Mouse (Mus musculus) midbrain, embryonic 12.5 days (tissue): ENCODE measurements at regions not wholly inside any gene's neighbourhood (a gene's known extent, or its start where the extent isn't known, plus 50 kb on each side); places are given as distances from the start of the nearest gene placed in this dataset.

ENCODE experiments used
- ATAC-seq: fragments of 200-750 bp; cut with Nextera tagmentation; 2 replicates; pipeline ENCODE4 v1.8.0; 2017; ENCODE audit warnings: low read depth, moderate TSS enrichment, moderate library complexity; ENCODE audit not compliant: low FRiP score
- H3K27ac ChIP-seq: fragments of 300-500 bp; sonication (generic); replicated peaks from 2 replicates; pipeline ENCODE4 v1.5.1; 2016; ENCODE audit warnings: mild to moderate bottlenecking
- H3K27me3 ChIP-seq: fragments of 300-500 bp; sonication (generic); 2 replicates; pipeline ENCODE4 v1.6.1; 2016; ENCODE audit warnings: mild to moderate bottlenecking
- H3K36me3 ChIP-seq: fragments of 300-500 bp; sonication (generic); 2 replicates; pipeline ENCODE4 v1.6.1; 2016
- H3K4me1 ChIP-seq: fragments of 300-500 bp; sonication (generic); 2 replicates; pipeline ENCODE4 v1.6.1; 2016
- H3K4me2 ChIP-seq: fragments of 300-500 bp; sonication (generic); replicated peaks from 2 replicates; pipeline ENCODE4 v1.6.1; 2016; ENCODE audit warnings: mild to moderate bottlenecking, moderate library complexity
- H3K4me3 ChIP-seq: fragments of 300-500 bp; sonication (generic); 2 replicates; pipeline ENCODE4 v1.5.1; 2016; ENCODE audit warnings: mild to moderate bottlenecking
- H3K9ac ChIP-seq: fragments of 300-500 bp; sonication (generic); replicated peaks from 2 replicates; pipeline ENCODE4 v1.6.1; 2016; ENCODE audit warnings: mild to moderate bottlenecking, moderate library complexity
- H3K9me3 ChIP-seq: fragments of 300-500 bp; sonication (generic); 2 replicates; pipeline ENCODE4 v1.6.1; 2016; ENCODE audit warnings: mild to moderate bottlenecking
- WGBS: fragments of 180-500 bp; shearing (Covaris S2); methylation state at CpG from one replicate; pipeline ENCODE4 v1.1.7; 2016; 5-methylcytosine and 5-hydroxymethylcytosine counted together

DNA sequence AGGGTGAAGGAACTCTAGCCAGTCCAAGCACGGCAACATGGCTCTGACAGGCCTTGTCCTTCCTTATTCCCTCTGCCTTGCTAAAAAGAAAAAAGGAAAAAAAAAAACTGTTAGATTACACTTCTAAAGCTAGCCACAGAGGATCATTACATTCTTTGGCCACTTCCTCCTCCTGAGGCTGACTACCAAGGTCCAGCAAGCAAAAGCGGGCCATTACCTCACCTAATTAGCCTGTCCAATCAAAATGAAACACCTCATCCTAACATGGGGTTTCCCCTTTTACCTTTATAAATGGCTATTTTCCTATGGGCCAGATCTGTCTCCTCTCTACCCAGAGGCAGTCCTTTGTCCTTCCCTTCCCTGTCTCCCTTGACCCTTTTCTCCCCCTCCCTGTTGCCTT lies 102.2 kb downstream of the Pih1h3b start:
- H3K4me2 ChIP-seq, result no peak overlapping the region
- H3K36me3 ChIP-seq, result no peaks in the 10 kb centered on the region
- no peak overlapping the region for H3K9ac ChIP-seq
- no peaks in the 10 kb centered on the region for H3K9me3 ChIP-seq
- H3K4me3 ChIP-seq, result no peak overlapping the region
- no peak overlapping the region for H3K27ac ChIP-seq
- no peak for ATAC-seq
- WGBS, result 90% methylated on average over 2 of the region's 2 CpGs
- peaks cover 51% of the 10 kb centered on the region for H3K27me3 ChIP-seq
- no peaks in the 10 kb centered on the region for H3K4me1 ChIP-seq

DNA sequence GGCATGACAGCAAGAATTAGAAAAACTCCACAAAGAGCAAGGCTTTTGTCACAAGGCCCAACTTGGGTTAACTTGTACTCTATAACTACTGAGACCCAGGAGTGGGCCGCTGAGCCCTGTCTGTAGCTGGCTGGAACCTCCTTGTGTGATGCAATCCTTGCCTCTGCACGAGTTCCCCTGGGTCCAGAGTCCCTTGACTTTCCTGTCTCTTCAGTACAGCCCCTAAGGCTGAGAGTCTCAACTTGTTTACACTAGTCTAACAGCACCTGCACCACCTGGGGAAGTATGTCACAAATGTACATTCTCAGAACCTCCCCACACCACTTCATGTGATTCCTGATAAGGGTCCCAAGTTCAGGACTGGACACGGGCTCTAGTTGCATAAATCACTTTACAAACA lies 103.3 kb downstream of the Pih1h3b start:
- Histone ChIP-seq H3K36me3 (no peaks in the 10 kb centered on the region), H3K9me3 (no peaks in the 10 kb centered on the region), H3K4me3 (no peak overlapping the region), H3K9ac (no peak overlapping the region), H3K4me1 (no peaks in the 10 kb centered on the region), H3K27me3 (peaks cover 52% of the 10 kb centered on the region), H3K27ac (no peak overlapping the region), H3K4me2 (no peak overlapping the region)
- 87% methylated on average over 3 of the region's 3 CpGs for WGBS
- ATAC-seq, result no peak

DNA sequence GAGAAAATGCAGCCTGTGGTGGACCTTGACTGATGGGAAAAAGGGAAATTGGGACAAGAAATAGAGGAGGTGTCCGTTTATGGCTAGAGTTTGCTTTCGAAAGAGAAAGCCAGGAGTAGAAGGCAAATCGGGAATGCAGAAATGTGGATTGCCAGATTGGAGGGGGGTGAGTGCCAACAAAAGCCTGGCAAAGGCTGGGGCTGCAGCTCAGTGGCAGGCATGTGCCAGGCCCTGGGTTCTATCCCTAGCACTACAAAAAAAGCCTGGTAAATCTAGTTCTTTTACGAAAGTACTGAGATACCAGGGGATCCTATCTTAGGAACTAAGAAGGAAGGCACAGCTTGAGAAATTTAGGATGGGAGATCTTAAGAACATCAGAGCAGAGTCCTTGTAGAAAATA lies 117.2 kb downstream of the Pih1h3b start:
- Histone ChIP-seq H3K9ac (no peak overlapping the region), H3K27me3 (peaks cover 50% of the 10 kb centered on the region), H3K27ac (no peak overlapping the region), H3K4me3 (no peak overlapping the region), H3K9me3 (no peaks in the 10 kb centered on the region), H3K4me2 (no peak overlapping the region), H3K36me3 (no peaks in the 10 kb centered on the region), H3K4me1 (no peaks in the 10 kb centered on the region)
- no peak for ATAC-seq
- 85% methylated on average over 4 of the region's 4 CpGs for WGBS

DNA sequence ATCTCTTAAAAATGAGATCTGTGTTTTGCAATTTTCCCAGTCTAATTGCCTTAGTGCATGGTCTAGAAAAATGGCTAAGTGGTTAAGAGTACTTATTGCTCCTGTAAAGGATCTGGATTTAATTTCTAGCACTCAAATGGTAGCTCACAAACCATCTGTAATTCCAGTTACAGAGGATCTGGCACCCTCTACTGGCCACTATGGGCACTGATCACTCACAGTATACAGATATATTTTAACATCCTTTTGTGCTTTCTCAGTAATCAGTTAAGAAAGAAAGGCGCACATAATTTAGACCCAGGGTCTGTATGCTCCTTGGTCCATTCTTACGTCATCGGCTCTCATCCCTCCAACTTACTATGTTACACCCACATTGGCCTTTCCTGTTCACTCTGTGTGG lies 120.3 kb downstream of the Pih1h3b start:
- Histone ChIP-seq H3K36me3 (no peaks in the 10 kb centered on the region), H3K4me2 (no peak overlapping the region), H3K9ac (no peak overlapping the region), H3K4me3 (no peak overlapping the region), H3K4me1 (no peaks in the 10 kb centered on the region), H3K27ac (no peak overlapping the region), H3K27me3 (peaks cover 34% of the 10 kb centered on the region), H3K9me3 (no peaks in the 10 kb centered on the region)
- ATAC-seq, result no peak
- 91% methylated on average over 3 of the region's 3 CpGs for WGBS

DNA sequence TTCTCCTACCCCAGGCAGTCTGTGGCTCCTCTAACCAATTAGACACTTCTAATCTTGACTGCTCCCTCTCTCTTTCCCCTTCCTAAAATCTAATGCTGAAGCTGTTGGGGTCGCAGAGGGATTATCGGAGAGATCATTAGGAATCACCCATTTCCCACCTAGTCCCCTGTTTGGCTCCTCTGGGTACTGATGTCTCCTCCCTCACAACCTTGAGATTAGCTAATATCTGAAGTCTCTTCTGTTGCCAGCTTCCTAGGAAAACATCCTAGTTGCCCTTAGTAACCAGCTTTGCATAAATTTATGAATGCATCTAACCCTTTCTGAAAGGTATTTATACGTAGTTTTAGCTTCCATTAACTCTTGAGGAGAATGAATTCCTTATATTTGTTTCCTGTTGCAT lies 138.4 kb upstream of the Frmpd3 start:
- H3K4me2 ChIP-seq, result no peak overlapping the region
- peaks cover 64% of the 10 kb centered on the region for H3K27me3 ChIP-seq
- 75% methylated on average over 3 of the region's 3 CpGs for WGBS

DNA sequence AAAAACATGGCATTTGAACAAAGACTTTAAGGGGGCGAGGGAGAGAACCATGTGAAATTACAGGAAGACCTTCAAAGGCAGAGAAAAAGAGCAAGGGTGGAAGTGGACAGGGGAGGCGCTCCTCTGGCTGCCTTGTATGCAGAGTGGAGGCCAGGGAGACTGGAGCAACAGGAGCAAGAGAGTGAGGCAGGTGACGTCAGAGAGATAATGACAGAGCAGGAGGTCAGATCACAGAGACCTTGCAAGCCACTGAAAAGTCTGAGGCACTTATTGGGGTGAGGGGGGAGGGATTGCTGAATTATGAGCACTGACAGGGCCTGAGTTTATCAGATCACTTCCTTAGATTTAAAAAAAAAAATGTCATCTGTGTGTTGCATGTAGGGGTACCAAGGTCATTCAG lies 133.3 kb upstream of the Frmpd3 start:
- Histone ChIP-seq H3K9ac (no peak overlapping the region), H3K27me3 (peaks cover 49% of the 10 kb centered on the region), H3K36me3 (no peaks in the 10 kb centered on the region), H3K27ac (no peak overlapping the region), H3K9me3 (no peaks in the 10 kb centered on the region), H3K4me2 (no peak overlapping the region), H3K4me3 (no peak overlapping the region), H3K4me1 (no peaks in the 10 kb centered on the region)
- 55% methylated on average over 3 of the region's 3 CpGs for WGBS
- ATAC-seq, result no peak

More for the DNA sequence above, 138.4 kb upstream of the Frmpd3 start:
- Histone ChIP-seq H3K9ac (no peak overlapping the region), H3K4me3 (no peak overlapping the region), H3K27ac (no peak overlapping the region), H3K9me3 (no peaks in the 10 kb centered on the region), H3K4me1 (no peaks in the 10 kb centered on the region), H3K36me3 (no peaks in the 10 kb centered on the region)
- ATAC-seq, result no peak

DNA sequence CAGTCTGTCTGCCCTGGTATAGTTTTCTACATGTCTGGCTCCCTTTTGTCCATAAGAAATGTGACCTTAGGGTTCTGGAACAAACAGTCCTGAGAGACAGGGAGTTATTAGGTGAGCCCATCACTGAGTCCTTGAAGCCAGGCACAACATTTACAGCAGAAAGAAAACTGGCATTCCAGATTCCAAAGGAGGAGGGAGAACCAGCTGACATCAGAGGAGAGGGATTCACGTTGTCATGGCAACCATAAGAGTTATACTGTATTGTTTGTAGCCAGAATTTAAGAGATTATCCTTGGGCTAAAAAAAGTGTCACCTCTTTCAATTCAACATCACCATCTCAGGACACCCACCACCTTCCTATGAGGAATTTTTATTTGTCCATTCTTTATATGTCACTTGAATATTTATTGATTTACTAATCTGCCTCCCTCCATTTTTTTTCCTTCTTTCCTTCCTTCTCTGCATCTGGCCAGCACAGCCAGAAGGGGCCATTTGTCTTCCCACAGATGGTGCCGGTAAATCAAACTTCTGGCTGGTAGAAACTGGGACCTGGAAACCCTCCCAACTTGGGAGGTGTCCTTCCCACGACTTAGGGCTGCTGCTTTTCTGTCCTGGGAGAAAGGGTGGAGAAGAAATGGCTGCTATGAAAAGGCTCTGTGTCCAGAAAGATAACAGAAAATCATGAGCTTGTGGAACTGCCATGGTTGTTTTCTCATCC lies 129.3 kb upstream of the Frmpd3 start:
- WGBS, result 35% methylated on average over 3 of the region's 3 CpGs
- H3K9me3 ChIP-seq, result no peaks in the 10 kb centered on the region
- ATAC-seq, result no peak
- H3K27me3 ChIP-seq, result peaks cover 34% of the 10 kb centered on the region
- no peak overlapping the region for H3K27ac ChIP-seq
- H3K4me1 ChIP-seq, result no peaks in the 10 kb centered on the region
- H3K36me3 ChIP-seq, result no peaks in the 10 kb centered on the region
- no peak overlapping the region for H3K4me3 ChIP-seq
- H3K4me2 ChIP-seq, result no peak overlapping the region
- H3K9ac ChIP-seq, result no peak overlapping the region

DNA sequence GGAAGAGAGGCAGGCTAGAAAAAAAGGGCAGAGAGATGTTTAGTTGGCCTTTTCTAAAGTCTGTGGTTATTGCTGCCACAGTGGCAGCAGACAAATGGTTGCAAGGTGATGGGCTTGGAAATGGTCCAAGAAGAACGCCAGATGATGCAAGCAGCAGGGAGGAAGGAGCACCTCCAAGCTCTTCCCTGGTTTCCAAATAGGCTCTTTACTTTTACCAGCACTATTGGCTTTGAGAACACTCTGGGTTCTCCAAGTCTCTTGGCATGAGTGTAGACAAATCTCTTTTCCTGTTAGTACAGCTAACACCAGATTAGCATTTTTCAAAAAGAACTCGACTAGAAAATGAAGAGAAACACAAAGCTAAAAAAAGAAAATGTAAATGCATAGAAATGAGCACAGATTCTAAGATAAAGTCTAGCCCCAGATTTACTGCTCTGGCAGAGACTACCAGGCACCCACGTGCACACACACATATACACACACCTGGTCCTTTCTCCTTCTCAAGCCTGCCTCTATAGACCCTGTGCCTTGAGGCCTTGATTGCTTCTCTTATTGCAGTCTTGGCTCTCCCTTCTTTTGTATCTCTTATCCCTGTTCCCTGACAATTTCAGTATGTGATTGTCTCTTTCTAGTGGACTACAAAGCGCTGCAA lies 127.7 kb upstream of the Frmpd3 start:
- H3K9ac ChIP-seq, result no peak overlapping the region
- H3K27ac ChIP-seq, result no peak overlapping the region
- peaks cover 36% of the 10 kb centered on the region for H3K27me3 ChIP-seq
- H3K4me2 ChIP-seq, result no peak overlapping the region
- no peaks in the 10 kb centered on the region for H3K36me3 ChIP-seq
- no peaks in the 10 kb centered on the region for H3K9me3 ChIP-seq
- no peaks in the 10 kb centered on the region for H3K4me1 ChIP-seq
- no peak overlapping the region for H3K4me3 ChIP-seq
- 62% methylated on average over 4 of the region's 4 CpGs for WGBS
- ATAC-seq, result no peak

DNA sequence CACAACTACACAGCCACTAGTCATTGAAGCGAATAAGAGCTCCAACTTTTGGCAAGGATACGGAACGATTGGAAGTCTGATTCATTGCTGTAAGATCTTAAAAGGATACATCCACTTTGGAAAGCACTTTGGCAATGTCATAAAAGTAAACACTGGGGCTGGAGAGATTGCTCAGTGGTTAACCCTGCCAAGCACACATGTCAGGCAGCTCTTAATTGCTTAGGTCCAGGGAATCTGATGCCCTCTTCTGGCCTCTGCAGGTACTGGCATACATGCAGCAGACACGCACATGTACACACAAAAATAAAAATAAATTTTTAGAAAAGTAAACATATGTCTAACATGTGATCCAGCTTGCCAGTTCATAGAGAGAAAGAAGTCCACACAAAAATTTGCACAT lies 86.3 kb upstream of the Frmpd3 start:
- Histone ChIP-seq H3K36me3 (no peaks in the 10 kb centered on the region), H3K4me2 (no peak overlapping the region), H3K27ac (no peak overlapping the region), H3K9ac (no peak overlapping the region), H3K4me3 (no peak overlapping the region), H3K9me3 (no peaks in the 10 kb centered on the region), H3K4me1 (no peaks in the 10 kb centered on the region), H3K27me3 (peaks cover 25% of the 10 kb centered on the region)
- 79% methylated on average over 4 of the region's 4 CpGs for WGBS
- ATAC-seq, result no peak

DNA sequence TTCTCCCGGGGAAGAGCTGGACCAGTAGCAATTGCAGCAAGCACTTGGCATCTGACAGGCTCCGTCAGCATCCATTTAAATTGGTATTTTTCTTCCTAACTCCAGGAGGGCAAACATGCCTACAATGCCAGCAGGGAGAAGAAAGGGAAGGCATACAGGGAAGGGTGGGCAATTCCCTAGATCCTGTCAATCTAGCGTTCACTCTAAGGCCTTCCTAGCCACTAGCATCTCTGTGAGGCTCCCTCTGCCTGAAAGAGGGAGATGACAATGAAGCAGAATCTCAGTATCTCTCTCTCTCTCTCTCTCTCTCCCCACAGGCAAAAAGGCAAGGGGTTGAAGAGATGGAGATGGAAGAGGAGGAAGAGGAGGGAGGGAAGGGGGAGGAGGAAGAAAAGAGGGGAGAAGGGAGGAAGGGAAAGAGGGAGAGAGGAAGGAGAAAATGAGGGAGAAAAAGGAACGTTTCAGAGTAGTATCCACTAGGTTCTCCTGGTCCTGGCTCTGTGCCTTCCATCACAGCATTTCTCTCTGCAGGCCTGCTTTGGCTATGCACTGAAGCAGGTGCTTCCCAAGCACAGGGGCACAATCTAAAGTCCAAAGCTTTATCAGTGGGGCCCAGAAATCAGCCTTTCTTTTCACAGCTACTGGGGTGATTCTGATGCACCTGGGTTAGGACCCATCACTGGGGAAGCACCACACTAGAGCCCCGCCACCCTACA lies 72.2 kb upstream of the Frmpd3 start:
- Histone ChIP-seq H3K27ac (no peak overlapping the region), H3K9ac (no peak overlapping the region), H3K36me3 (no peaks in the 10 kb centered on the region), H3K27me3 (peaks cover 62% of the 10 kb centered on the region), H3K9me3 (no peaks in the 10 kb centered on the region), H3K4me1 (no peaks in the 10 kb centered on the region), H3K4me3 (no peak overlapping the region), H3K4me2 (no peak overlapping the region)
- WGBS, result 59% methylated on average over 5 of the region's 5 CpGs
- no peak for ATAC-seq

DNA sequence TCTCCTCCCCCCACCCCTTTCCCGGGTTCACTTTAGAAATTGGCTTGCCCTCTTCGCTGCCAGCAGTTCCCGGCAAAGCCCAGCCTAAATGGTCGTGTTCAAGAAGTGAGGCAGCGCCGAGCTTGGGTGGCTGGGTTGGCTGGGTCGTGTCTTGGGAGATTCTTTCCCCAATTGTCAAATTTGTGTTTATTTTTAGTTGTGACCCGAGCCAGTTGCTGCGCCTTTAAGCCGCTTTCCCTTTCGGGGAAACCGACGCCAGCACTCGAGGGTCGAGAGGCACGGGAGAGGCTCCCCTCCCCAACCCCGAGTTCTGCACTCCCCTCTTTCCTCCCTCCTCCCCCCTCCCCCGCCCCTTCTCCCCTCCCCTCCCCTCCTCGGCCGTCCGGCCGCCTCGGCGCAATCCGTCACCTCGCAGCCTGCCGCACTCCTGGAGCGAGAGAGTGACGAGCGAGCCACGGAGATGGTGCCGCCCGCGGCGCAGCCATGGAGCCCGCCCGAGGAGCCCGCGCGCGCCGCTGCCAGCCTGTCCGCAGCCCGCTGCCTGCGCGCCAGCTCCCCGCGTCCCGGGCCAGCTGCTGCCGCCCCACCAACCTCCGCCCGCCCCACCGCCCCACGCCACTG lies 64.6 kb upstream of the Frmpd3 start:
- no peaks in the 10 kb centered on the region for H3K4me1 ChIP-seq
- peaks cover 82% of the 10 kb centered on the region for H3K27me3 ChIP-seq
- peak; percentile 77 for ATAC-seq
- H3K4me2 ChIP-seq, result peak overlapping the region; percentile 66
- peak overlapping the region; percentile 63; the same call in 1 of the 2 replicates for H3K27ac ChIP-seq
- 19% methylated on average over 27 of the region's 54 CpGs for WGBS
- H3K4me3 ChIP-seq, result peak overlapping the region; percentile 58
- no peaks in the 10 kb centered on the region for H3K9me3 ChIP-seq
- H3K36me3 ChIP-seq, result no peaks in the 10 kb centered on the region
- peak overlapping the region; percentile 66 for H3K9ac ChIP-seq
